Mouse (Mus musculus): ENCODE measurements at regions not wholly inside any gene's neighbourhood (a gene's known extent, or its start where the extent isn't known, plus 50 kb on each side); places are given as distances from the start of the nearest gene placed in this dataset.

DNA sequence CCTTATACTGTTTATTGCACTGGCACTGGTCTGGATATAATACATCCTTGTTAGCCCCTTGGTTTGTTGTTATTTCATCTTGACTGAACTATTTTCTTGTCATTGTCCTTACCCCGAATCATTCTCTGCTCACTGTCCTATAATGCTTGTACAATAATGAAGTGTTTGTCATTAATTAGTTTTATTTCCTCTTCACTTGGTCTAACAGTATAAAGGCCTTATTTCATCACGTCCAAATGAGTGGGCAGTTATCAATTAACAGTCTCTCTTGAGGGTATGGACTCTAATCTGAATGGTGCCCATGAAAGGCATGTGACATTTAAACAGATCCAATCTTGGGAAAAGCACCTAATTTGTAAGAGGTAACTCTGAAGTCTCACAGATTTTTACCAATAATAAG is 162.6 kb downstream of the Pros1 start:
- TF ChIP-seq POLR2A (IDR thresholded peaks at IDR 0.05; ENCODE audit: low read depth, low read length) (no peak), CTCF (IDR thresholded peaks at IDR 0.05; ENCODE audit: borderline replicate concordance, insufficient read depth, low read length) (no peak)
